Mouse (Mus musculus) urinary bladder, postnatal 25 days (tissue): ENCODE results near the gene Cfh.
"Not testable (repeated sequence)": the region's sequence is repeated elsewhere in the genome, so short reads cannot be mapped to it uniquely, and the experiment has no call there.

ENCODE experiments used
- DNase-seq: peaks from one replicate; pipeline ENCODE4 v3.0.0; 2022; ENCODE audit warnings: low spot score

The Cfh gene

GRCm38 (mm10) chr1:140183664-140184063 is at the start of gene Cfh:
Gene Cfh (minus strand): TSS chr1:140183764.
- not testable (repeated sequence) for DNase-seq

GRCm38 (mm10) chr1:140226673-140227072 is 43.1 kb upstream of the Cfh start:
- no peak for DNase-seq

GRCm38 (mm10) chr1:140225221-140225620 is 41.7 kb upstream of the Cfh start:
- no peak for DNase-seq

- no peak for DNase-seq
Measured at GRCm38 (mm10) chr1:140205329-140205728, 21.8 kb upstream of the Cfh start.

- DNase-seq: not testable (repeated sequence)
Measured at GRCm38 (mm10) chr1:140188500-140188899, 4.9 kb upstream of the Cfh start.

- DNase-seq: no peak
Measured at GRCm38 (mm10) chr1:140183208-140183607, 356 bp downstream of the Cfh start.

- no peak for DNase-seq
Measured at GRCm38 (mm10) chr1:140180125-140180524, 3.4 kb downstream of the Cfh start.

- no peak for DNase-seq
Measured at GRCm38 (mm10) chr1:140175442-140175841, 8.1 kb downstream of the Cfh start.

GRCm38 (mm10) chr1:140171581-140172154 is 11.9 kb downstream of the Cfh start:
- no peak for DNase-seq

- no peak for DNase-seq
Measured at GRCm38 (mm10) chr1:140158970-140159369, 24.6 kb downstream of the Cfh start.

- no peak for DNase-seq
Measured at GRCm38 (mm10) chr1:140069471-140069870, 114.1 kb downstream of the Cfh start.
